Mouse (Mus musculus): ENCODE results near the gene Dkkl1.
"Not testable (repeated sequence)": the region's sequence is repeated elsewhere in the genome, so short reads cannot be mapped to it uniquely, and the experiment has no call there.

Gene Dkkl1

DNA sequence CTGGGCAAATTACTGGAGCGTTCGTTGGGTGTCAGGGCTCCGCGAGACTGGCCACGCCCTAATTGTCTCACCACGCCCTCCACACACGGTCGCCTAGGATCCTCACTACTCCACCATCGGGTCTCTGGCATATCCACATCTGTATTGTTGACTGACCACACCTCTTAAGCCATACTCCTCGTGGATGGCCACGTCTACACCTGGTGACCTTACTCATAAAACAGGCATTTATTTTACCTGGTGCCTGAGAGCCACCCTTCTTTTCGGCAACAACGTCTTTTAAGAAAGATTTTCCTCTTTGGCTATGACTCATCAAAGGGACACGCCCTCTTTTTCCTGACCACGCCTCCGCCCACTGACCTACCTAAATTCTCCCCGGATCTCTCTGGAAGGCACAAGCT is at the start of gene Dkkl1:
Gene Dkkl1, minus strand, starts transcription at position 297 of the 401 bp plus-strand sequence.
- DNase-seq (ENCODE audit: low read depth, low spot score): peak; percentile 73

GRCm38 (mm10) chr7:45259281-45259680 is 47.3 kb upstream of the Dkkl1 start:
- DNase-seq (ENCODE audit: low read depth, low spot score): no peak

DNA sequence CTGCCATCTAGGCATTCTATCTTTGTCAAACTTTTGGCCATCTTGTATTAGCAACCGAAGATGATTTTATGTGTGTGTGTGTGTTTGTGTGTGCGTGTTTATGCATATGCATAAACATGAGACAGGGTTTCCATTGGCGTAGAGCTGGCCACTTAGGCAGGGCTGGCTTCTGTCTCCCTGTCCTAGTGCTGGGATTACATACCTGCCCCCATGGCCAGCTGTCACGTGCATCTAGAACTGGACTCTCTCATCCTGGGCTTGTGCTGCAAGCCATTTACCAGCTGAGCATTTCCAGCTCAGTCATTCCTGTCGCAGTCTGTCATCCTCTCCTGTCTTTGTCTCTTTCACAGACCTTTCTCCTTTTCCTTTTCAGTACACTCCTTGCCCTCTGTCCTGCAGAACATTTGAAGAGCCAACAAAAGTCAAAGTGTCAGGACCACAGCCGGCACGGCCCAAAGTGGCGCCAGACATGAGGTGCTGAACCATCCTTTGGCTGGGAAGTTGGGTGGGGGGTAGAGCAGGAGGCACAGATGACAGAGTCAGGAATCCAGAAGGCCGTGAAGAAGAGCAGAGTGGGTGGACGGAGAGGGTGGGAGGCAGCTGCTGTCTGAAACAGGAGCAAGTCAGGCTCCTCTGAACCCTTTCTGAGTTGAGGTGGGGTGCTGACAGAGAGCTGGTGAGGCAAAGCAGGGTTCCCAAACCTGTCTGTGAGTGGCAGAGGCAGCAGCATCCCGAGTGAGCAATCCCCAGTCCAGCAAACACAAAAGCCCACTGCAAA is 45.3 kb upstream of the Dkkl1 start:
- DNase-seq (ENCODE audit: low read depth, low spot score): no peak

DNA sequence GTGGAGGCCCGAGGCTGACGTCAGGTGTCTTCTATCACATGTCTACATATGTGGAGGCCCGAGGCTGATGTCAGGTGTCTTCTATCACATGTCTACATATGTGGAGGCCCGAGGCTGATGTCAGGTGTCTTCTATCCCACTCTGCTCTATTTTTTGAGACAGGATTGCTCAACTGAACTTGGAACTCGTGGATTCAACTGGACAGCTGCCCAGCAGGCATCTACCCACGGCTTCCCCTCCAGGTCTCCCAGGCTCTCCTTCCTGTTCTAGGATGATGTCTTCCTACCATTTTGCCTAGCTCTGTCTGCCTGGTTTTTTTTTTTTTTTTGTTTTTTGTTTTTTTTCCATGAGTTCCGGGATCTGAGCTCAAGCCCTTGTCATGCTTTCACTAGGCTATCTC is 43.9 kb upstream of the Dkkl1 start:
- not testable (repeated sequence) for DNase-seq (ENCODE audit: low read depth, low spot score)

- DNase-seq (ENCODE audit: low read depth, low spot score): no peak
Observed at GRCm38 (mm10) chr7:45253806-45254205, 41.9 kb upstream of the Dkkl1 start.

- peak; percentile 91 for DNase-seq (ENCODE audit: low read depth, low spot score)
Observed at GRCm38 (mm10) chr7:45247666-45248065, 35.7 kb upstream of the Dkkl1 start.

DNA sequence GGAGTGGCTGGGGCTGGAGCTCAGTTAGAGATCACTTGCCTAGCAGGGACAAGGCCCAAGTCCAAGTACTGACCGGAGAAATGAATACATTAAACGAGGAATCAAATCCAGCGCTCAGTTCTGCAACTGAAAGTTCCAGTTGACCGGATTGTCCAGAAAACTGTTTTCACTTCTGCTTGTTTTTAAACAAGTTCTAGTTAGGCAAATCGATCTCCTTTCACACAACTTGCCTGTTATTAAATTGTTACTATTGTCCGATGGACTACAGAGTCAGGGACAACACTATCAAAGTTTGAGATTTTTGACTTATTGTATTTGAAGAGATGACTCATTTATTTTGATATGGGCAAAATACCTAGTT is 29.4 kb upstream of the Dkkl1 start:
- no peak for DNase-seq (ENCODE audit: low read depth, low spot score)

DNA sequence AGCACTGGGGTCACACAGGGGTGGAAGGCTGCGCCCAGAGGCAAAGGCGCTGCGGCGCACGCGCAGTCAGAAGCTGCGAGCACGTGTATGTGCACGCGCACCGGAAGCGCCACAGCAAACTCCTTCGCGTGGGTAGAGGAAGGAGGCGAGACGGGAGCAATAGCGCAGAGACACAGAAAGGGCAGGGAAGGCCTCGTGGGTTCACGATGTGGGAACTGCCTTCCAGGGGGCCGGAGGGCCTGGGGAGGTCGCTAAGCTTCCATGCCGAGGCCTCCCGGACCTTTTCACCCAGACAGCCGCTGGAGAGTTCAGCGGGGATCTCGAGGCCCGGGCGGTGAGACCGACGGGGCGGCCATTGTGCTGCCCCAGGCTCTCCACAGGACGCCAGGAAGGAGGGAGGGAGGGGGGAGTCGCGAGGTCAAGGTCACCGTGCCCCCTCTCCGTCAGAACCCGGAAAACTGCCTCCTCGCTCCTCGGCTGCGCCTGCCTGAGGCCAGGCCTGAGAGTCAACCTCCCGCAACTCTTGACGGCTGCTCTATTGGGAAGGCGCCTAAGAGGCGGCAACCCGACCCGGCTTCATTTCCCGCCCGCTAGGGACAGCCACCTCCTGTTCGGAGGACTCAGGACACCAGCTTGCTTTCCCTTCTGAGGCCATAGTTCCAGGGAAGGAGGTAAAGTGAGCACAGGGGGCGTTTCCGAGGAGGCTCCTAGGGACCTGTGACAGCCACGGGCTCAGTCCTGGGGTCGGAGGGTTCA is 28.9 kb upstream of the Dkkl1 start, which contains the start of gene Slc6a16:
Gene Slc6a16, plus strand, starts transcription at position 453 of the 756 bp plus-strand sequence.
- DNase-seq (ENCODE audit: low read depth, low spot score): peak; percentile 95

DNA sequence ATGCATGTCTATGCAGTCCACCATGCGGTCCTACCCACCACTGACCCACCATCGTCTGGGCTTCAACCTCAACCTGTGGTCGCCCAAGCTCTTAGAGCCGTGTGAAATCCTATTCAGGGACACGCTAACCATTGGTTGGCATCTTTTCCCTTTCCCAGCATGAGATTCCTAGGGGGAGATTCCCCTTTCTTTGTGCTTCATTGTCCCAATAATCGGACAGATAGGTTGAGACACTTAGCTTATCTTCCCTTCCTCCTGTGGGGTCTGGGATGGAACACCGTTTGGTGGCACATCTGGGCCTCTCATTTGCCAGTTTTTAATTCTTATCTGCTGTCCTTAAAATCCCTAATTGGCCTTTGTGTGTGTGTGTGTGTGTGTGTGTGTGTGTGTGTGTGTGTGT is 28.2 kb upstream of the Dkkl1 start:
- DNase-seq (ENCODE audit: low read depth, low spot score): no peak

DNA sequence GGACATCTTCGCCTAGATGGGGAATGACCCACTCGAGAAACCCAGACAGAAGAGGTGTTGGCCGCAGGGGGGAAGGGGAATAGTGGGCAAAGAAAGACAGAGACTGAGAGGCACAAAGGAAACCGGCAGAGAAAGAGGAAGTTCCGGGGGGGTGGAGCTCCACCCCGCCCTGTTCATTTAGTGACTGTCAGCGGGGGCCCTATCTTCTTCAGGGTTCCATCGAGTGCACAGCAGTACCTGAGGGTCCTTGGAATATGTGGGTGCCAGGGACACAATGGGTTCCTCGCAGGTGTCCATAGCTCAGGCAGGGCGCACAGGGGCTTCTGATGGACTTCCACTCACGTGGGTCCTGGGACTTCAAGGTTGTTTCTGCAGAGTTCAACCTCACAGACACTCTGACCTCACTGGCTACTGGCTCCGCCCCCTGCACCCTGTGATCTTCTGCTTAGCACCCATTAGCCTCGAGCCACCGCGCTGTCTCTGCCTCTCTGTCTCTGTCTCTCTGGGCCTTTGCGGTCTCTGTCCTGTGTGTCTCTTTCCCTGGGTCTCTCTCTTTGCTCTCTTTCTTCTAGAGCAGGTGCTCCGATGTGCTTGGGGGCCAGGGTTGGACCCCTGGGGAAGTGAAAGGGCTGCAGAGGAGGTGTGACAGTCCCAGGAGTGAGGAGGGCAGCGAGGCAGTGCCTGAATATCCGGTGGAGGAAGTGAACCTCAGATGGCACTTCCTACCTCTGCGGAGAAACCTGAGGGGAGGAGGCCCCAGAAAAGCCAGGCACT is 27.0 kb upstream of the Dkkl1 start, which contains the start of gene Cd37:
Gene Cd37, minus strand, starts transcription at position 393 of the 774 bp plus-strand sequence.
- DNase-seq (ENCODE audit: low read depth, low spot score): peak; percentile 75

DNA sequence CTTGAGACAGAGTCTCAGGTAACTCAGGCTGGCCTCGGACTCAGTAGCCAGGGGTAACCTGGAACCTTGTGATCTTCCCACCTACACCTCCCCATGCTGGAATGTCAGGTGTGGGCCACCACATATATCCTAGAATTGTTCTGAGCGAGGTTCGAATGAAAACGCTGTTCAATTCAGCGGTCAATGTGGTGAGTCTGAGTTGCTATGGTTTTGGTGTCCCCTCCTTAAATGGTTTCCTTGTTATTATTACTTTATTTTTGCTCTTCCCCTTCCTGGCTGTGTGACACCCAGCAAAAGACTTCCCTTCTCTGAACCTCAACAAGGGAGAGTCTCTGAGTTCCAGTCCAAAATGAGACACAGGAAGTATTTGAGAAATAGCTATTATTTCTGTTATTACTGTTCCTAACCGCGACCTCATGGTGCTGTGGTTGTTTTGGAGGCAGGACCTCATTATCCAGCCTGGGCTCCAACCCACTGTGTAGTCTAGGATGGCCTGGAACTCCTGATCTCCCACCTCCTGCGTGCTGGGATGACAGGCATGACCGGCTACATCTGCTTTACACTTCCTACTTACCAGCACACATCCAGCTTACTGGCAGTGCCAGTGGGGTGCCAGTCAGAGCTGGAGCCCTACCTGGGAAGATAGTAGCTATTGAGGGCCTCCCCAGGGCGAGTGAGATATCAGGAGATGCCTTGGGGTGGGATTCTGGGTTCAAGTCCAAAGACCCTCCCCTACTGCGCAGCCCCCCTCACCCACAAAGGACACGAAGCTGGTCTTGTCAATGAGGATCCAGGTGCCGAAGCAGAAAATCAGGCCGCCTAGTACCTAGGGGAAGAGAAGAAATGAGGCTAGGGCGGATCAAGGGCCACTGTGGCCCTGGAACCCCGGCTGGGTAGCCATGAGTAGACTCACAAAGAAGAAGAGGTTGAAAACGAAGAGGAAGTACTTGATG is 26.1 kb upstream of the Dkkl1 start:
- DNase-seq (ENCODE audit: low read depth, low spot score): no peak

DNA sequence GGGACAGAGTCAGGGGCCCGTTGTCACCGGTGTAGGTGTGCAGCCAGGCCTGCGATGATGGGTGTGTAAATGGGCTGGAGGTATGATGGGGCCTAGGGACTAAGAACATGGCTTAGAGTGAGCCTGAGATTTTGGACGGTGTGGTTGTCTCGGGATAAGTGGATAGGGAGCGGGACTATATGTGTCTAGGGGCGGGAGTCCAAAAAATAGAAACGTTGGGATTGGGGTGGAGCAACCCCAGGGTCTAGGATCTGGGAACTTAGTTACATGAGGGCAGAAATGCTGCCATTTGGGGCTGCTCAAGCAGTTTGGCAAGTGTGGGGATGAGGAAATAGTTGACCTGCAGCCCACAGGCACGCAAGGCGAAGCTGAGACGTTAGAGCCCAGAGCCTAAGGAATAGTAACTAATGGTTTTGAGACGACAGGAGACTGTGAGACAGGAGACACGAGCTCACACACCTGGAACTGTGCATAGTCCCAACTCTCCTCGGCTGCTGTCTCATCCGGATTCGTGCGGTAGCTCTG is 23.8 kb upstream of the Dkkl1 start:
- DNase-seq (ENCODE audit: low read depth, low spot score): no peak

GRCm38 (mm10) chr7:45234922-45235571 is 23.1 kb upstream of the Dkkl1 start:
- DNase-seq (ENCODE audit: low read depth, low spot score): peak; percentile 89

GRCm38 (mm10) chr7:45234333-45234841 is 22.4 kb upstream of the Dkkl1 start:
- DNase-seq (ENCODE audit: low read depth, low spot score): peak; percentile 74

GRCm38 (mm10) chr7:45233580-45234332 is 21.8 kb upstream of the Dkkl1 start:
- DNase-seq (ENCODE audit: low read depth, low spot score): no peak

GRCm38 (mm10) chr7:45232716-45233465 is 20.9 kb upstream of the Dkkl1 start:
- DNase-seq (ENCODE audit: low read depth, low spot score): no peak

DNA sequence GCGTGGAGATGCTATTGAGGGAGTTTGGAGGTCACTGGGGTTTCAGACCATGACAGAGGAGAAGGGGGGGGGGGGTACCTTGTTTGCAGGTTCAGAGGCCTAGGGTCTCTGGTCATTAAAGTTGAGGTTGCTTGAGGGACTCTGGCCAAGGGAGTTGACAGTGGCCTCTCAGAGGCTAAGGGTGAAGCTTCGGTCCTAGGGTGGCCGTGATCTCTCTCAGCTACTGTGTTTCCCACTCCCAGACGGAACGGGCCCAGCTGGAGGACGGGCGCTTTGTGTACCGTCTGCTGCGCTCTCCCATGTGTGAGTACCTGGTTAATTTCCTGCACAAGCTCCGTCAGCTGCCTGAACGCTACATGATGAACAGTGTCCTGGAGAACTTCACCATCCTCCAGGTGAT is 20.0 kb upstream of the Dkkl1 start:
- no peak for DNase-seq (ENCODE audit: low read depth, low spot score)

DNA sequence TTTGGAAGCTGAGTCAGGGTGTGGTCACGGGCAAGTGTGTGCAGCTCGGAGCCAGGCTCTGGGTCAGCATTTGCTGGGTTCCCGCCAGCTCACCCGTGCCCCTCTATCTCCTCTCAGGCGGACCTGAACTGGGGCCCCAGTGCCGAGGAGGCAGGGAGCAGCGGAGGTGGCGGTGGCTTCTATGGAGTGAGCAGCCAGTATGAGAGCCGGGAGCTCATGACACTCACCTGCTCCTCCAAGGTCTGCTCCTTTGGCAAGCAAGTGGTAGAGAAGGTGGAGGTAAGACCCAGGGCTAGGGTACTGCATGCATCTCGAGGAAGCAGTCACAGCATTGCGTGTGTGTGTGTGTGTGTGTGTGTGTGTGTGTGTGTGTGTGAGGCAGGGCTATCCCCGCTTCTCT is 19.2 kb upstream of the Dkkl1 start:
- DNase-seq (ENCODE audit: low read depth, low spot score): no peak
